Mouse (Mus musculus) E14TG2a.4 (cell line): ENCODE results near the gene Haghl.

Source experiments
- CTCF ChIP-seq: conservative IDR thresholded peaks from 2 replicates; pipeline ENCODE4 v1.5.1; 2014; ENCODE audit warnings: low read length
- POU5F1 ChIP-seq: IDR thresholded peaks from 2 replicates; pipeline ENCODE4 v1.6.1; 2014; ENCODE audit warnings: low read length, borderline replicate concordance

DNA sequence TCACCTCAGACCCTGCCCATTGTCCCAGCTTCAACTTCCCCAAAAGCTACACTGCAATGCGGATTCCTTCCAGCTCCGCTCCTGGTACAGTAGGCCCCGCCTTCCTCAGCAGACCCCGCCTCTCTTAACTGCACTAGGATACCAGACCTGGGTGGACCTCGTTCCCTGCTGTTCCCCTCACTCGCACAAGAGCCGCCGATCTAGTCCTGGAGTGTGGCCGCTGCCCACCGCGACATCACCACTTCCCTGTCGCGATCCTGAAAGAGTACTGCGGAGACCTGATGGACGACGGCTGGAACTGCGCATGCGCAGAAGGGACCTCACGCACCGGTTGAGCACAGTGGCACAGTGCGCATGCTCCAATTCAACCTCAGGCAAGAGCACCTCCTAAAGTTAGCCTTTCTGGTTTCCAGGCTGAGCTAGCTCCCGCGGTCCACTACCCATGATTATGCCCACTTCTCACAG is at the start of gene Haghl:
- TF ChIP-seq CTCF (no peak), POU5F1 (no peak)
